Mouse (Mus musculus): ENCODE data around the gene Egfl6. TPM values are rescaled to one million over a fixed set of nuclear protein-coding genes. Genes with fewer than 3 reads are reported as not detected.
A peak's percentile ranks its signal among the peaks of the same experiment; 100 is the strongest.
"Not testable (repeated sequence)": the region's sequence is repeated elsewhere in the genome, so short reads cannot be mapped to it uniquely, and the experiment has no call there.

Egfl6 gene
- polyA plus RNA-seq, 1 experiment from 2014 or later: 4.8 TPM

DNA sequence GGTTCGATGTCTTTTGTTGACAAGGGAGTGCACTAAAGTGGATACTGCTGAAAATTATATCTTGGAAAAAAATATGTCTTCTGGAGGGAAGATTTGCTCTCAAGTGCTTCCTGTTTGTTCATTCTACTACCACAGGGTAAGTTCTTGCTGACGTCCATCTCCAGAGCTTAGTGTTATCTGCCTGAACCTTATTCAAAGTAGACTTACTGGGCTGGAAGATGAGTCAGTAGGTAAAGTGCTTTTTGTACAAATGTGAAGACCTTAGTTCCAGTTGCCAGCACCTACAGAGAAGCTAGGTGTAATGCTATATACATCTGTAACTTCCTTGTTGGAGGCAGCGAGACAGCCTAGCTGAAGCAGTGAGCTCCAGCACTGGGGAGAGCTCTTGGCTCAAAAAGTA lies 69.6 kb downstream of the Egfl6 start:
- no peaks in the 10 kb centered on the region for H3K4me1 ChIP-seq (replicated peaks)
- H3K4me3 ChIP-seq: no peak overlapping the region
- WGBS: 79% methylated on average over 3 of the region's 3 CpGs
- no peaks in the 10 kb centered on the region for H3K9me3 ChIP-seq (replicated peaks)
- no peak overlapping the region for H3K9ac ChIP-seq
- no peak for ATAC-seq (replicated peaks; ENCODE audit: insufficient number of reproducible peaks, insufficient read depth, low FRiP score, low read depth)
- H3K27ac ChIP-seq: no peak overlapping the region
- no peaks in the 10 kb centered on the region for H3K36me3 ChIP-seq
- no peaks in the 10 kb centered on the region for H3K27me3 ChIP-seq
- no peak overlapping the region for H3K4me2 ChIP-seq

DNA sequence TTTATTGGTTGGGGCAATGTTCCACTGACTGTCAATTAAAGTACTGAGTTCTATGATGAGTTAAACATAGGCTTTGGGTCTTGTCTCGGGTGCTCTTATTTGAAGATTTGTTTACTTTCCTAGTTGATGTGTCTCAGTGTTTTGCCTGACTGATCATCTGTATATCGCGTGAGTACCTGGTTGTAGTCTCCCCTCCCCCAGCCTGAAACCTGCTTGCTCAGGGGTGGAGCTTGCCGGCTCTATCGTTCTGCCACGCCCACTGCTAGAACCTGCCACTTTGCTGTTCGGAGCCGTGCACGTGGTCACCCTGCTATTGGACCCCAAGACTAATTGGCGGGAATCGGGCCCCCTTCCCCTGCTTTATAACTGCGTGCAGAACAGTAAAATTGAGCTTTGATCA lies 71.5 kb downstream of the Egfl6 start:
- WGBS: 24% methylated on average over 12 of the region's 12 CpGs
- H3K27ac ChIP-seq; H3K27me3 ChIP-seq; H3K9ac ChIP-seq; ATAC-seq (replicated peaks; ENCODE audit: insufficient number of reproducible peaks, insufficient read depth, low FRiP score, low read depth); H3K36me3 ChIP-seq; H3K4me1 ChIP-seq (replicated peaks); H3K9me3 ChIP-seq (replicated peaks): not testable (repeated sequence)
- H3K4me3 ChIP-seq: peak overlapping the region; percentile 8; the same call in 1 of the 2 replicates
- H3K4me2 ChIP-seq: peak overlapping the region; percentile 41

DNA sequence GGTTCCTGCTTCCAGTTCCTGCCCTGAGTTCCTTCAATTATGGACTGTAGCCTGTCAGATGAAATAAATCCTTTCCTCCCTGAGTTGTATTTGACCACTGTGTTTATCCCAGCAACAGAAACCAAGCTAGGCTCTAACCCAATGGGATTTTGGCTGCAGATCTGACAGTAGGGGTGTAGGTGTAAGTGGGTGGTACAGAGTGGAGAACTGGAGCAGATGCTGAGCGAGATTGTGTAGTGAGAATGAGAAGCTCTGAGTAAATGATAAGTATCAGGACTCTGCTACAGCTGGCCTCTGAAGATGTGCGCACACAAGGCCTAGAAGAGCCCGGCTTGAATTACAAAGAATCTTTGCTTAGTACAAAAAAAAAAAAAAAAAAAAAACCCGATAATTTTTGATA lies 73.4 kb downstream of the Egfl6 start:
- H3K9ac ChIP-seq: no peak overlapping the region
- 75% methylated on average over 4 of the region's 4 CpGs for whole genome bisulfite sequencing
- no peak overlapping the region for H3K4me3 ChIP-seq
- H3K4me2 ChIP-seq: no peak overlapping the region
- H3K4me1 ChIP-seq (replicated peaks): no peaks in the 10 kb centered on the region
- no peak overlapping the region for H3K27ac ChIP-seq
- ATAC-seq (replicated peaks; ENCODE audit: insufficient number of reproducible peaks, insufficient read depth, low FRiP score, low read depth): no peak
- no peaks in the 10 kb centered on the region for H3K9me3 ChIP-seq (replicated peaks)
- H3K36me3 ChIP-seq: no peaks in the 10 kb centered on the region
- H3K27me3 ChIP-seq: no peaks in the 10 kb centered on the region

DNA sequence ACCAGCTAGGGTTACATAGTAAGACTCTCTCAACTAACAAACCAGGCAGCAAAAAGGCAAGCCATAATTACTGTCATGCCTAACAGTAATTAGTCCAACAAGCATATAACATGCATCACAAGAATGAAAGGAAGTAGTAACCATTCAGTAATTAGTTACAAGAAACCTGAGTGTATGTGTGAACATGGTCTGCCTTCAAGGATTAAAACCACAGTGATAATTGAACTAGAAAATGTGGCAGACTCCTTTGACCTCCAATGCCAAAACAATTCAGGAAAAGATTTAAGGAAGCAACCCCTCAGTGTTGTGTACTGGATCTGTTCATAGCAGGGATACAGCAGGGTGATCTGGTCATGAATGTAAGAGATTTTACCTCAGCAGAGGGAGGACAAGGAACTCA lies 74.4 kb downstream of the Egfl6 start:
- no peak overlapping the region for H3K27ac ChIP-seq
- H3K9me3 ChIP-seq (replicated peaks): no peaks in the 10 kb centered on the region
- no peak overlapping the region for H3K4me3 ChIP-seq
- H3K27me3 ChIP-seq: no peaks in the 10 kb centered on the region
- ATAC-seq (replicated peaks; ENCODE audit: insufficient number of reproducible peaks, insufficient read depth, low FRiP score, low read depth): no peak
- H3K4me2 ChIP-seq: no peak overlapping the region
- H3K36me3 ChIP-seq: no peaks in the 10 kb centered on the region
- H3K9ac ChIP-seq: no peak overlapping the region
- no peaks in the 10 kb centered on the region for H3K4me1 ChIP-seq (replicated peaks)

DNA sequence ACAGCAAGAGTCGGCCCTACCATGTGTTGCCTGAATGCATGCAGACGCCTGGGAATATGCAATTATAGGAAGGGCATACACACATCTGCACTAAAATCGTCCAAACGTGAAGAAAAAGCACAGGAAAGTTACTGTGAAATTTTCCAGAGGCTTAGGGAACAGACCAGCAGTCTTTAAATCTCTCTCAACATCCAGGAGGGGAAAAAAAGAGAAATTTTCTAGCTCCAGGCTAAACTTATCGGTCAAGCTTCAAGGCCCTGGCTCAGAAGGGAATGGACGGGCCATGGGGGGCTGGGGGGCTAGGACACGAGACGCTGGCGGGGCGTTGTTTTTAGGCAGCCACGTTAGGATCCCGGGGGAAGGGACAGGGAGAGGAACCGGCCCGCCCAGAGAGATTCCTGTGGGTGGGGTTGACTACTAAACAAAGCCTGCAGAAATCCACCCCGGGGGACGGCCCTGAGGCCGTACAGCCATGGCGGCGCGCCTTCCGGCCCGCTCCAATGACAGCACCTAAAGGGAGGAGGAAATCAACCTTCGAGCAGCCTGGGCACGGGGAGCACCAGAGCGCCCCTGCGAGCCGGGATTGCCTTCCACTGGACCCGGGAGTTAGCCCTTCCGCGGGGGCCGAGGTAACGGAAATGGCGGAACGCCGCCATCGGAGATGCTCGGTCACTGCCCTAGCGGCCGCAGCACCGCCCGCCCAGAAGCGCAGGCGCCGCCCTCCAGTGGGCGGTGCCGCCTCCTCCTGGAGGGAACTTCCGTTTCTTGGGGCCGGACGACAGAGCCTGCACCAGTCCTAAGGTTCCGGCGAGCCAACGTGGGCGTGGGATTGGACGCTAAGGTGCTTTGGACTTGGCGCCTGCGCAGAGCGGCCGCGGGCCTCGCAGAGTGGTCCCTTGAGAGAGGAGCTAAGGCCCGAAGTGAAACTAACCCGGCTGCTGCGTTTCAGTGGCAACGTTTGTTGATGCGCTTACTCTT lies 75.5 kb downstream of the Egfl6 start:
- peak; percentile 98 for ATAC-seq (replicated peaks; ENCODE audit: insufficient number of reproducible peaks, insufficient read depth, low FRiP score, low read depth)
- Histone ChIP-seq H3K27ac (peak overlapping the region; percentile 99), H3K9ac (peak overlapping the region; percentile 70), H3K9me3 (replicated peaks) (no peaks in the 10 kb centered on the region), H3K4me3 (peak overlapping the region; percentile 64), H3K36me3 (no peaks in the 10 kb centered on the region), H3K4me2 (peak overlapping the region; percentile 51), H3K4me1 (replicated peaks) (no peaks in the 10 kb centered on the region), H3K27me3 (no peaks in the 10 kb centered on the region)
- 11% methylated on average over 65 of the region's 65 CpGs for WGBS

DNA sequence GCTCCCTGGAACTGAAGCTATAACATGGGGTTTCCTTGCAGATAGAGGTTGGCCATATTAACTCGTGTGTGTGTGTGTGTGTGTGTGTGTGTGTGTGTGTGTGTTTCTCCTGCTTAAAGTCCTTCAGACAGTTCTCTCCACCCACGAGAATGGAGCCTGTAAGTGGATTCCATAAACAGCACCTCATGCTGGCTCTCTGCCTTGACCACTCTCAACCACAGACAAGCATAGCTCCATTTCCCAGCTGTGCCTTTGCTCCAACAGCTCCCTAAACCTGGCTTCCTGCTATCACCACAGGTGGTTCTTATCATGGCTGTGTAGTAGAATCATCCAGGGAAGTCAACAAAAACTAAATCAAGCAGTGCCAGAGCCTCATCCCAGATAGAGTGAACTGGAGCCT lies 81.1 kb downstream of the Egfl6 start:
- Histone ChIP-seq H3K36me3 (no peaks in the 10 kb centered on the region), H3K4me1 (replicated peaks) (no peaks in the 10 kb centered on the region), H3K27ac (no peak overlapping the region), H3K9me3 (replicated peaks) (no peaks in the 10 kb centered on the region), H3K4me3 (no peak overlapping the region), H3K27me3 (no peaks in the 10 kb centered on the region), H3K4me2 (no peak overlapping the region), H3K9ac (no peak overlapping the region)
- no peak for ATAC-seq (replicated peaks; ENCODE audit: insufficient number of reproducible peaks, insufficient read depth, low FRiP score, low read depth)
- 18% methylated on average over 2 of the region's 2 CpGs for WGBS

DNA sequence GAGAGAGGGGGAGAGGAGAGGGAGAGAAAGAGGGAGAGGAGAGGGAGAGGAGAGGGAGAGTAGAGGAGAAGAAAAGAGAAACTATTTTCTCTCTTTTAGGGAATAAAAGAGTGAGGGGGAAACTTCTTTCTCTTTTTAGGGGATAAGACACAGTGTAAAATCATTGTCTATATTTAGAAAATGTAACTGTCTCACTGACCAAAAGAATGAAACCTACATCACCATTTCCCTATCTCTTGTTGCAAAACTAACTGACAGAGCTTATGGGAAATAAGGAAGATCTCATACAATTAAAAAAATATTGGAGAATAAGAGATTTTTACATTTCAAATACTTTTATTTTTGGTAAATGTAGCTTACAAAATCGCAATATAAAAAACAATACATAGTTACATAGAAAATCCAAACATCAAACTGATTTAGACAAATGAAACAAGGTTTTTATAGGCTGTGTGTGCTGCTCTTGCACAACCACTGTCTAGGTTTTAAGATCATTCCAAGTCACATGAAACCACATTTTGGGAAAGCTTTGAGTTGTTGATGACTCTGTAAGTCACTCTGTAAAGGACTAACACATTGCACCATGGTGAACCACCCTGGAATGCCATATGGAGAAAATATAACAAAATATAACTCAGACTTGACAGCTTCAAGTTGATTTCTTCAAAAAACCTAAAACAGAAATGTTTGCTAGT lies 85.9 kb downstream of the Egfl6 start:
- Histone ChIP-seq H3K36me3 (no peaks in the 10 kb centered on the region), H3K9ac (no peak overlapping the region), H3K4me1 (replicated peaks) (no peaks in the 10 kb centered on the region), H3K27ac (no peak overlapping the region), H3K4me2 (no peak overlapping the region), H3K4me3 (no peak overlapping the region), H3K27me3 (no peaks in the 10 kb centered on the region), H3K9me3 (replicated peaks) (no peaks in the 10 kb centered on the region)
- WGBS: 70% methylated on average over 1 of the region's 1 CpGs
- no peak for ATAC-seq (replicated peaks; ENCODE audit: insufficient number of reproducible peaks, insufficient read depth, low FRiP score, low read depth)

DNA sequence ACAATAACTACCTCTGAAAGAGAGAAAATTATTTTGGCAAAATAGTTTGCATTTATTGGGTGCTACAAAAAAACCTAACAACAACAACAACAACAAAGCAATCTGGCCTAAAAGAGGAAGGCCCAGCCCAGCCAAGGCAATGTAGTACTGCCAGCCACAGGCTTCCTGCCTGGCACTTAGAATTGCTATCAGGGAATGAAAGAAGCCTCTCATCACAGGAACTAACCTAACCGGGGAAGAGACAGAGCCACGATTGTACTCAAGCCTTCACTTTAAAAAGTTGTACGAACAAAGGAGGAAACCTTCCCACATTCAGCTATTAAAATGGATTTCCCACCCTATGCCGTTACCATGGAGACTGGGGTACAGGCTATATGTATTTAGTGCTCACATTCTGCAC lies 87.7 kb downstream of the Egfl6 start:
- Histone ChIP-seq H3K27me3 (no peaks in the 10 kb centered on the region), H3K4me2 (no peak overlapping the region), H3K4me3 (no peak overlapping the region), H3K9ac (no peak overlapping the region), H3K27ac (no peak overlapping the region), H3K9me3 (replicated peaks) (no peaks in the 10 kb centered on the region), H3K4me1 (replicated peaks) (no peaks in the 10 kb centered on the region), H3K36me3 (no peaks in the 10 kb centered on the region)
- no peak for ATAC-seq (replicated peaks; ENCODE audit: insufficient number of reproducible peaks, insufficient read depth, low FRiP score, low read depth)
- WGBS: 60% methylated on average over 4 of the region's 4 CpGs

DNA sequence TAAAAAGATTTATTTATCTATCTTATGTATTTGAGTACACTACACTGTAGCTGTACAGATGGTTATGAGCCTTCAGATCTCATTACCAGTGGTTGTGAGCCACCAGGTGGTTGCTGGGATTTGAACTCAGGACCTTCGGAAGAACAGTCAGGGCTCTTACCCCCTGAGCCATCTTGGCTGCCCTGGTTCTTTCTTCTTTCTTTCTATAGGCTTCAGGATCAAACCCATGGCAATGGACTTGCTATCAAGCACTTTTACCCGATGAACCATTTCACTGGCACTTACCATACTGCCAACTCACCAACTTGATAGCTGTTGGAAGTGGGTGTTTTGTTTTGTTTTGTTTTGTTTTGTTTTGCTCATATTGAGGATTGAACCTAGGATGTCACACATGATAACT lies 90.5 kb downstream of the Egfl6 start:
- H3K9me3 ChIP-seq (replicated peaks): no peaks in the 10 kb centered on the region
- H3K36me3 ChIP-seq: no peaks in the 10 kb centered on the region
- WGBS: 96% methylated on average over 2 of the region's 2 CpGs
- H3K27ac ChIP-seq: no peak overlapping the region
- H3K4me2 ChIP-seq: no peak overlapping the region
- no peaks in the 10 kb centered on the region for H3K4me1 ChIP-seq (replicated peaks)
- no peak overlapping the region for H3K9ac ChIP-seq
- ATAC-seq (replicated peaks; ENCODE audit: insufficient number of reproducible peaks, insufficient read depth, low FRiP score, low read depth): no peak
- no peak overlapping the region for H3K4me3 ChIP-seq
- no peaks in the 10 kb centered on the region for H3K27me3 ChIP-seq

DNA sequence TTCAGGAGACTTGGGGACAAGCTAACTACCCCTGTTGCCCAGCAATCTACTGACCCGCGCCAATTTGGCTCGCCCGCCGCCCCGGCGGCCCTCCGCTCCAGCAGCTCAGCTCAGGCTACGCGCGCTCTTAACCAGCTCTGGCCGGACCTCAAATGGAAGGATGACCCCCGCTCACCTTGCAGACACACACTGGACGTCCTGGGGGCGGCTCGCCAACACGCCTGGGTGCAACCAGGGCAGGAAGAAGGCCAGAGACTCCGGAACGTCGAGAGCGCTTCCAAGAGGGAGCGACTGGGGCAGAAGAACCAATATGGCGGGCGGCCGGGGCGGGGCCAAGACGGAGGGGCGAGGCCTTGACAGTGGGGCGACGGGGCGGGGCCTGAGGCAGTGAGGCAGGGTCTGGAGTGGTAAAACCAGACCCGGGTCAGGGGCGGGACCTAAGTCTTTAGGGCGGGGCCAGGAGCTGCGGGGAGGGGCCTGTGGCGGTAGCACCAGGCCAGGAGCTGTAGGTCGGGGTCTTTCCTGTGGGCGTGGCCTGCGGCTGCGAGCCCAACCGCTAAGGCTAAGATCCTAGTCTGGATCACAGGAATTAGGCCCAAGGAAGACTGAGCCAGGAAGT lies 106.0 kb downstream of the Egfl6 start, which contains the start of gene Rab9:
Gene Rab9 (minus strand): TSS at position 503 of the 619 bp plus-strand sequence.
- peak within 1 kb of the TSS; percentile 72 for H3K9ac ChIP-seq
- no peaks in the 10 kb centered on the region for H3K9me3 ChIP-seq (replicated peaks)
- ATAC-seq (replicated peaks; ENCODE audit: insufficient number of reproducible peaks, insufficient read depth, low FRiP score, low read depth): peak; percentile 97
- H3K4me3 ChIP-seq: peak within 1 kb of the TSS; percentile 71
- WGBS: 11% methylated on average over 39 of the region's 41 CpGs
- no peaks in the 10 kb centered on the region for H3K27me3 ChIP-seq
- H3K4me2 ChIP-seq: peak within 1 kb of the TSS; percentile 58
- H3K27ac ChIP-seq: peak within 1 kb of the TSS; percentile 82
- H3K36me3 ChIP-seq: no peaks in the 10 kb centered on the region
- H3K4me1 ChIP-seq (replicated peaks): 0 out of 2 replicates have a peak, but pooled peaks cover 2% of the 10 kb centered on the region

DNA sequence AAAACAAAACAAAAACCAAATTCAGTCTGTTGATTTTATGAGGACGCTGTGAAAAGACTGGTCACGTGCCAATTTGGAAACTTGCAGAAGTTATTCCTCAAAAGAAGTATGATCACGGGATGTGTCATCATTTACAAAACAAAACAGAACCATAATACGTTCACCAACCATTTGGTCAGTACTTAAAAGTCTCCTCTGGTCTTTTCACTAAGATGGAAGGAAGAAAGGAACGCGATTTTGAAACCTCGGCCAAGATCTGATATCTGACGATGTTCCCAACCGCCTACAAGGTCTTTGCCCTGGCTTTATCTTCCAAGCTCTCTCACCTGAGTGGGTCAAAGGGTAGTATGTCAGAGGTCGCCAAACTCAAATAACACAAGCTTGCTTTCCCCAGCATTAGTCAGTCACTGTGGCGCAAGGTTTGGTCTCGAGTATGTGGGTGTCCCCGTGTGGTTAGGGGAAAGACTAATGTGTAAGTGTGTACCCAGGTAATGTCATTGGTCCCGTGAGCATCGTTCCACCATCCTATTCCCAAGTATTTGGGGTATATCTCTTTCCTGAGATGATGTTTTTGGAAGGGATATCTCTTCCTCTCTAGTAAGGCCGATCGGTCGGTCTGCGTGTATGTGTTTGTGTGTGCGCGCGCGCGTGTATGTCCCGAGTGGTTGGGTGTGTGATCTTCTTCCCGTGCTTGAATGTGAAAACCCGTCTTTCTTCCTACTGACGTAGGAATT lies 106.7 kb downstream of the Egfl6 start:
- Histone ChIP-seq H3K27me3 (no peaks in the 10 kb centered on the region), H3K4me2 (peak overlapping the region; percentile 58), H3K9ac (peak overlapping the region; percentile 72), H3K4me1 (replicated peaks) (0 out of 2 replicates have a peak, but pooled peaks cover 2% of the 10 kb centered on the region), H3K9me3 (replicated peaks) (no peaks in the 10 kb centered on the region), H3K4me3 (peak overlapping the region; percentile 71), H3K27ac (peak overlapping the region; percentile 82), H3K36me3 (no peaks in the 10 kb centered on the region)
- WGBS: 15% methylated on average over 28 of the region's 28 CpGs
- peak; percentile 16; the same call in 1 of the 2 replicates for ATAC-seq (replicated peaks; ENCODE audit: insufficient number of reproducible peaks, insufficient read depth, low FRiP score, low read depth)
